Mouse (Mus musculus): ENCODE results near the gene Srcin1.

- no peak for TF ChIP-seq POLR2A (IDR thresholded peaks at IDR 0.05; ENCODE audit: low read depth, low read length)
- no peak for TF ChIP-seq CTCF (IDR thresholded peaks at IDR 0.05; ENCODE audit: borderline replicate concordance, insufficient read depth, low read length)
These were observed 78.4 kb downstream of the Srcin1 start for GRCm38 (mm10) chr11:97497543-97497942.

Data from embryonic fibroblast, embryonic 13.5 days (primary cell).